Mouse (Mus musculus): ENCODE data around the gene Dnttip2. TPM values are rescaled to one million over a fixed set of nuclear protein-coding genes. Genes with fewer than 3 reads are reported as not detected.

The Dnttip2 gene
- total RNA-seq, 1 experiment from 2014 or later = 101 TPM

DNA sequence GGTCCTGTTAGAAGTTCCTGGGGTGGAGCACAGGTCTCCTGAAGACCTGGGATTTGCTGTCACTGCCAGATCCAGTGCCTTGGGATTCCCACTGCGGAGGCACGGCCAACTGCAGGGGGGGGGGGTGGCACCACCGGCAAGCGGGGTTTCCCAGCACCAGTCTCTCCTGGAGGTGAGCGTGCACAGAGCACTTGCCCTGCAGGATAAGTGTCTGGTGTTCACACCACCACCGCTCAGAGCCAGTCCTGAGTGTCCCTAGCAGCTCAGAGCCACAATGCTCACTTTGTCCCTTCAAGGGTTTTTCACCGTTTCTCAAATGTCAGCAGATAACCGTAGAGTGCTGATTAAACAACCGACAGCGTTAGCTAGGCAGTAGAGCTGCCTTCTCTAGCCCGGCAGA is 42.4 kb downstream of the Dnttip2 start:
- ATAC-seq (ENCODE audit: extremely low read depth, insufficient number of reproducible peaks, low FRiP score, poor library complexity, severe bottlenecking) = no peak

DNA sequence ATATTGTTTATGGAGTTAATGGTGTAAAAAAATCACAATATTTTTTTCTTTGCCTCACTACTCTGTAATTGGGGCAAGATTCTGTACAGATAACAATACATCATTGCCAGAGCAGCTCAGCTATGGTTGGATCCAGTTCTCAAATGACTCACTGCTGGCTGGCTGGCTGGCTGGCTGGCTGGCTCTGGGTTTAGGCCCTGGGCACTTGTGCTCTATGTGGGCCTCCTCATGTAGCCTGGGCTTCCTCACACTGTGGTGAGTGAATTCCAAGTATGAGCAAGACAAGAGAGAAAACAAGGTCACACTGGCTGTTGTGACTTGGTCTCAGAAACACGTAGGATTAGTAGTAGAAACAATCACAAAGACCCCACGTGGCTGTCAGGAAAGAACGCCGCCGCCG is 43.2 kb downstream of the Dnttip2 start:
- ATAC-seq (ENCODE audit: extremely low read depth, insufficient number of reproducible peaks, low FRiP score, poor library complexity, severe bottlenecking) = no peak

DNA sequence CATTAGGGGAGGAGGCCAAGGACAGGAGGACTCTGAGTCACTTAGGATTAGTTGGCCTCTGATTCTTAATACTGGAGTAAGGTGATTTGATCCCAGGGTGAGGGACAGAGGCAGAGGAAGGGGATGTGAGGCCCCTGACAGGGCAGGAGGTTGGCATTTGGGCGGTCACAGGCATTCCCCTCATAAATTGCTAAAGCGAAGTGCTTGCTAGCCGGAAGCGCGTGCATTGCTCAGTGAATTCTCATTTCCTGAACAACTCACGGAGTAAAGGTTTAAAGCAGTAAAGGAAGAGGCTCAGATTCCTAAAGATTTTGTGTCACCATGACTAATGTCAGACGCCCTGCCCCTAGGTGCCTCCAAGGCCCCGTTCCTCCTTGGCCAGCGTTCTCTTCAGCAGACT is 48.0 kb downstream of the Dnttip2 start:
- no peak for ATAC-seq (ENCODE audit: extremely low read depth, insufficient number of reproducible peaks, low FRiP score, poor library complexity, severe bottlenecking)

DNA sequence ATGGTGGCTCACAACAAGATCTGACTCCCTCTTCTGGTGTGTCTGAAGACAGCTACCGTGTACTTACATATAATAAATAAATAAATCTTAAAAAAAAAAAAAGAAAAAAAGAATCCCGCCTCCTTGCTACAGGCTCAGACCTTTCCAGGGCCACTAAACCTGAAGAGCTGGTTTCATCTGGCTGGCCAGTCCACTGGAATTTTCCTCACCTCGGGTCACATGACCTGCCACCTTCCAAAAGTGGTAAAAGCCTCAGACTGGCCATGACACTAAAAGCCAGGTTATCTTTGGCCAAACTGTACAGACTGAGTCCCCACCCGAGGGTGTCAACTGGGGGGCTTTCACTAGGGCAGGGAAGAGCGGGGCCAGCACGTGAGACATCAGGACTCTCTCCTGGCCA is 49.7 kb downstream of the Dnttip2 start:
- no peak for ATAC-seq (ENCODE audit: extremely low read depth, insufficient number of reproducible peaks, low FRiP score, poor library complexity, severe bottlenecking)

DNA sequence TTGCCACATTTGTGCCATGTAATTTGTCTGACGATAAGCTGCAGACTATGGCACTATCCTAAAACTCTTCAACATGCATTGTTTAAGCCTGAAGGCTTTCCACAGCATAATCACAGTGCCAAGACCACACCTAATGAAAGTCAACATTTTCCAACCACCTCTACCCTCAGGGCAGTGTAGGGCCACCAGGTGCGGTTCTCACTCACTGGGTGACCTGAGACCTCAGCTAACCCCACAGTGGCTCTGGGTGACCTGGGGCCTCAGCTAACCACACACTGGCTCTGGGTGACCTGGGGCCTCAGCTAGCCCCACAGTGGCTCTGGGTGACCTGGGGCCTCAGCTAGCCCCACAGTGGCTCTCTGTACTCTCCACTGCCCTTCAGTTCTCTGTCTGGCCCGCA is 50.3 kb downstream of the Dnttip2 start:
- ATAC-seq (ENCODE audit: extremely low read depth, insufficient number of reproducible peaks, low FRiP score, poor library complexity, severe bottlenecking) = no peak

DNA sequence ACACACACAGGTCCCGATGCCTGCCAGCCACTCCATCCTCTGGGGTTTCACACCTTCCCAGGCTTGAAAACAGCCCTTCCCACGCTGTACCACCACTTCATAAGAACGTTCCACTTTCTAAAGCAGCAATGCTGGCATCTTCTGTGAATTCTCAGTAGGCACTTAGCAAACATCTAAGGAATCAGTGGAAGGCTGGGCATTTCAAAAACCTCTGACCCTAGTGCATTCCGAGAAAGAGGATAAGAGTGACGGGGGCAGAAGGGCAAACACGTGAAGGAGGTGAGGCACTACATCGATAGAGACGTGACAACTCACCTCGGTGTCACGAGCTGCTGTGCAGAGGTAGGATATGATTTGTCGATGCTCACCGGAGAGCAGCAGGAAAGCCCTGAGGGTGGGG is 56.3 kb downstream of the Dnttip2 start:
- ATAC-seq (ENCODE audit: extremely low read depth, insufficient number of reproducible peaks, low FRiP score, poor library complexity, severe bottlenecking) = no peak

DNA sequence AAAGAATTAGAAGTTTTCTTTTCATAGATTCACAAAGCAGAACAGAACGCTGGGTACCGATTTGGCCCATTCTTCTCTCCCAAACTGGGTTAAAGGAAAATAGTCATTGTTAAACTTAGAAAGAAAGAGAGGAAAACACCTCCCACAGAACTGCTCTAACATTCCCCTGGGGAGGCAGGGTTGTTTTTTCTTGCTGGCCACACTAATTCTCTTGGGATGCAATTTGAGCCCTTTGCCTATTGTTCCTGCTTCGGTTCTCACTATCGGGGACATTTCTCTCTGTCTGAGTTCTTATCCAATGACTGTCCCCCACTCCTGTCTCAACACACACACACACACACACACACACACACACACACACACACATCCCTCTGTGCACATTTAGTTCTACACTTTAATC is 59.3 kb downstream of the Dnttip2 start:
- ATAC-seq (ENCODE audit: extremely low read depth, insufficient number of reproducible peaks, low FRiP score, poor library complexity, severe bottlenecking) = no peak

DNA sequence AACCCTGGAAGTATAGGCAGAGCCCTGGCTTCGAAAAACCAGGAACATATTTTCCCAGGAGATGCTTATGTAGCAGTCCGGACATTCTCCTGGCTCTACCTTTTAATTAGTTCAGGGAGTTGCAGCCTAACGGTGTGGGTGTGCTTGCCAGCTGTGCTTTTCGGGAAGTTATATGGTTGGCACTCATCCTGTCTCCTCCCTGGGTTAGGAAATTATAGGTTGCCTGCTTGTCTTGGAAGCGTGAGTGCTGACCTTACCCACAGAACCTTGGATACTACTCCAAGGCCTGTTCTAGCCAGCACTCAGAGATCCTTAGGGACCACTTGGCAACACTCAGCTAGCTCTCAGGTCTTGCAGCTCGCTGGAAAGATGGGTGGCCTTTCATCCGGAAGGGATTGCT is 59.7 kb downstream of the Dnttip2 start:
- ATAC-seq (ENCODE audit: extremely low read depth, insufficient number of reproducible peaks, low FRiP score, poor library complexity, severe bottlenecking) = no peak

DNA sequence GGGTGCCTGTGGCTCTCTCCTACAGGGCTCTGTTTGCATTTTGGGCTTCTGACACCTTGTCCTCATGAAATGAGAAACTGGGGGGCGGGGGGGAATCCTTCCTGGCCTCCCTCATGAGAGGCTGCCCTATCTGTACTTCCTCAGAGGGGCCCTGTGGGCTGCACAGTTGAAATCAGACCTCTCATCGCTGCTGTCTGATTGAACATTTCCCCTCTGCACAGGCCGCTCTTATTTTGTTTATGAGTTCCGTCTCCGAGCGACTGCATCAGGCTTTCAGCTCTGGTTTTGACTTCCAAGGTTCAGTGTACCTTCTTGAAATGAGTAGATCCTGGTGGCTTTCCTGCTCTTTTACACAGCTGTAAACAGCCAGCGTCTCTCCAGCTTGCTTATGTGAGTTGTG is 60.2 kb downstream of the Dnttip2 start:
- ATAC-seq (ENCODE audit: extremely low read depth, insufficient number of reproducible peaks, low FRiP score, poor library complexity, severe bottlenecking) = no peak

Other genes starting within 250 kb of the Dnttip2 start
- not detected in 2 replicates for gene Abca4, start 229.9 kb upstream of the Dnttip2 start, total RNA-seq (2017)
- gene Gclm, start 28.8 kb upstream of the Dnttip2 start, total RNA-seq (2017) = 20.3 and 31.5 TPM in 2 replicates
- 60.0 and 64.5 TPM in 2 replicates for gene Bcar3, start 19.7 kb downstream of the Dnttip2 start, total RNA-seq (2017)